47 mouse cellular contexts compared by ENCODE assay signal in genomic region chr2:85409369-85409768, GRCm38 (mm10). TPM values are rescaled to one million over a fixed set of nuclear protein-coding genes. Genes with fewer than 3 reads are reported as not detected.
"Had no signal": no experiment of that assay in that cellular context is flagged by ENCODE, and none has a peak within 500 bp of the region (broad histone marks: within the 10 kb centered on the region; RNA-seq: fewer than 3 reads in every experiment).

Gene Olfr992, minus strand, starts transcription at chr2:85409469.

- H3K27ac ChIP-seq: limb, embryonic 10.5 days; limb, embryonic 12.5 days; limb, embryonic 13.5 days; limb, embryonic 15.5 days; liver, embryonic 12.5 days; liver, embryonic 13.5 days; liver, embryonic 14.5 days; liver, embryonic 15.5 days; lung, embryonic 15.5 days; macrophage; midbrain, embryonic 10.5 days; midbrain, embryonic 12.5 days; midbrain, embryonic 13.5 days; midbrain, embryonic 15.5 days; neural tube, embryonic 12.5 days had no signal

- H3K9me3 ChIP-seq: limb, embryonic 10.5 days; limb, embryonic 12.5 days; limb, embryonic 13.5 days; limb, embryonic 15.5 days; liver, embryonic 12.5 days; liver, embryonic 13.5 days; liver, embryonic 15.5 days; lung, embryonic 15.5 days; megakaryocyte, embryonic 14.5 days; midbrain, embryonic 10.5 days; midbrain, embryonic 12.5 days; midbrain, embryonic 13.5 days; midbrain, embryonic 15.5 days; neural tube, embryonic 12.5 days had no signal

- H3K4me2 ChIP-seq: limb, embryonic 12.5 days; limb, embryonic 13.5 days; limb, embryonic 15.5 days; liver, embryonic 11.5 days; liver, embryonic 12.5 days; liver, embryonic 13.5 days; liver, embryonic 15.5 days; lung, embryonic 14.5 days; lung, embryonic 15.5 days; midbrain, embryonic 11.5 days; midbrain, embryonic 12.5 days; midbrain, embryonic 13.5 days; midbrain, embryonic 15.5 days; neural tube, embryonic 12.5 days had no signal

- DNase-seq: left cerebral cortex, postnatal 4 days; liver; liver, embryonic 13.5 days; liver, postnatal 0 days; lung, adult 18-20 months; lung, adult 2 months; lung, embryonic 14.5 days; lung, postnatal 10 days; lung, postnatal 14 days; lung, postnatal 36 days; lung, postnatal 4 days; midbrain, embryonic 14.5 days had no signal

- H3K9ac ChIP-seq: limb, embryonic 12.5 days; limb, embryonic 13.5 days; limb, embryonic 15.5 days; liver, embryonic 12.5 days; liver, embryonic 13.5 days; liver, embryonic 14.5 days; liver, embryonic 15.5 days; liver, postnatal 0 days; lung, embryonic 14.5 days; lung, embryonic 15.5 days; midbrain, embryonic 12.5 days; midbrain, embryonic 13.5 days; midbrain, embryonic 15.5 days; neural tube, embryonic 12.5 days had no signal

- H3K4me1 ChIP-seq: limb, embryonic 10.5 days; limb, embryonic 12.5 days; limb, embryonic 13.5 days; limb, embryonic 15.5 days; liver, embryonic 12.5 days; liver, embryonic 13.5 days; liver, embryonic 15.5 days; lung, embryonic 15.5 days; megakaryocyte, embryonic 14.5 days; midbrain, embryonic 10.5 days; midbrain, embryonic 12.5 days; midbrain, embryonic 13.5 days; midbrain, embryonic 15.5 days; neural tube, embryonic 12.5 days had no signal

- H3K4me3 ChIP-seq: limb, embryonic 10.5 days; limb, embryonic 12.5 days; limb, embryonic 13.5 days; limb, embryonic 15.5 days; liver, embryonic 12.5 days; liver, embryonic 13.5 days; liver, embryonic 15.5 days; lung, embryonic 15.5 days; megakaryocyte, embryonic 14.5 days; midbrain, embryonic 10.5 days; midbrain, embryonic 12.5 days; midbrain, embryonic 13.5 days; midbrain, embryonic 15.5 days; myocyte; neural tube, embryonic 12.5 days had no signal

- H3K36me3 ChIP-seq: limb, embryonic 10.5 days; limb, embryonic 12.5 days; limb, embryonic 13.5 days; limb, embryonic 15.5 days; liver, embryonic 12.5 days; liver, embryonic 13.5 days; liver, embryonic 15.5 days; lung, embryonic 15.5 days; midbrain, embryonic 10.5 days; midbrain, embryonic 12.5 days; midbrain, embryonic 13.5 days; midbrain, embryonic 15.5 days; neural tube, embryonic 12.5 days had no signal

- H3K27me3 ChIP-seq: limb, embryonic 12.5 days; limb, embryonic 13.5 days; limb, embryonic 15.5 days; liver, embryonic 12.5 days; liver, embryonic 13.5 days; liver, embryonic 15.5 days; lung, embryonic 15.5 days; megakaryocyte, embryonic 14.5 days; midbrain, embryonic 12.5 days; midbrain, embryonic 13.5 days; midbrain, embryonic 15.5 days; neural tube, embryonic 12.5 days had no signal

RNA-seq across cellular contexts. Expression of gene Olfr992, which starts in this region (rescaled TPM):
- total RNA-seq: left cerebral cortex, adult 8-10 months; left cerebral cortex, postnatal 14 days; left cerebral cortex, postnatal 25 days; left cerebral cortex, postnatal 36 days; left cerebral cortex, postnatal 4 days; liver, adult 2 months; megakaryocyte progenitor cell, adult 5-6 weeks; megakaryocyte, adult 5-6 weeks; megakaryocyte-erythroid progenitor cell, adult 5-6 weeks; midbrain, postnatal 0 days; monocyte, adult 5-6 weeks had no signal
- polyA plus RNA-seq: limb, embryonic 10.5 days; limb, embryonic 11.5 days; limb, embryonic 12.5 days; limb, embryonic 13.5 days; limb, embryonic 14.5 days; limb, embryonic 15.5 days; liver, adult 2 months; liver, embryonic 11.5 days; liver, embryonic 12.5 days; liver, embryonic 13.5 days; liver, embryonic 14.5 days; liver, embryonic 15.5 days; liver, embryonic 16.5 days; liver, postnatal 0 days; lung, adult 2 months; lung, embryonic 14.5 days; lung, embryonic 15.5 days; lung, embryonic 16.5 days; lung, postnatal 0 days; macrophage; midbrain, embryonic 10.5 days; midbrain, embryonic 11.5 days; midbrain, embryonic 12.5 days; midbrain, embryonic 13.5 days; midbrain, embryonic 14.5 days; midbrain, embryonic 15.5 days; midbrain, embryonic 16.5 days; midbrain, postnatal 0 days; myocyte; neural tube, embryonic 11.5 days; neural tube, embryonic 12.5 days had no signal
